Mouse (Mus musculus): ENCODE data around the gene Rtn4r.

DNA sequence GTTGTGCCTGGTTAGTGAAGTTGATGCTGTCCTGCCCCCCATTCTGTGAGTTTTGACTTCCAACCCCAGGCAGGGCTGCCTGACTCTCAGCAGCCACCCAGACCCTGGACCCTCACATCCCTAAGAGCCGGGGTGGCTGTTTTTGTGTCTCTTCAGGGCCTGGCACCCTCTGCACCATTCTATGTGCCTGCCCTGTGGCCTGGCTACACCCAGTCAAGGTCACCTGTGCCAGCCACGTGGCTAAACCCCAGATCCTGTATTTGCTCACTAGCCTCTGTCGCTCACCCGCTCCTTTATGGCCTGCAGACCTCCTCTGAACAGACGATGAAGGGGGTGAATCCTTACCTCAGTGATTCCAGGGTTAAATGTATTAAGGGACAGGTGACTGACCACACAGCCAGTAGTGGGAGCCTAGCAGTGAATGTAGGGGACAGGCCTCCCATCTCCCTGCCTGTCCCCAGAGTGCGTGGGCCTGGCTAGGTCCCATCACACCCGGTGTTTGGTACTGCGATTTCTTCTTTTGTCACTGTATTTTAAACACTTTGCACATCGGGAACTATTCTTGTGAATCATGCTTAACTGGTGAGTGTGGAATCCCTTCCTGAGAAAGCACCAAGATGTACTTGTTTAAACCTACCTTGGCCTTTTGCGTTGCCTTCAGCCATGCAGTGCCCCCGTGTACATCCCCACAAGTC, 4.0 kb downstream of the Rtn4r start:
- TF ChIP-seq EP300 (IDR thresholded peaks at IDR 0.05; ENCODE audit: low read length) = no peak
- TF ChIP-seq CTCF (conservative IDR thresholded peaks at IDR 0.05 in 1 of 2, IDR thresholded peaks at IDR 0.05 in 1 of 2; ENCODE audit: low read depth in 2 of 2, low read length in 2 of 2) = no peak
- no peak for TF ChIP-seq ELF1 (IDR thresholded peaks at IDR 0.05; ENCODE audit: low read depth, low read length)
- no peak for TF ChIP-seq POLR2A (IDR thresholded peaks at IDR 0.05; ENCODE audit: low read depth, low read length)
- no peak for TF ChIP-seq USF1 (IDR thresholded peaks at IDR 0.05; ENCODE audit: low read depth, low read length)
